ENCODE assay signal across 7 mouse cellular contexts in the genomic region with DNA sequence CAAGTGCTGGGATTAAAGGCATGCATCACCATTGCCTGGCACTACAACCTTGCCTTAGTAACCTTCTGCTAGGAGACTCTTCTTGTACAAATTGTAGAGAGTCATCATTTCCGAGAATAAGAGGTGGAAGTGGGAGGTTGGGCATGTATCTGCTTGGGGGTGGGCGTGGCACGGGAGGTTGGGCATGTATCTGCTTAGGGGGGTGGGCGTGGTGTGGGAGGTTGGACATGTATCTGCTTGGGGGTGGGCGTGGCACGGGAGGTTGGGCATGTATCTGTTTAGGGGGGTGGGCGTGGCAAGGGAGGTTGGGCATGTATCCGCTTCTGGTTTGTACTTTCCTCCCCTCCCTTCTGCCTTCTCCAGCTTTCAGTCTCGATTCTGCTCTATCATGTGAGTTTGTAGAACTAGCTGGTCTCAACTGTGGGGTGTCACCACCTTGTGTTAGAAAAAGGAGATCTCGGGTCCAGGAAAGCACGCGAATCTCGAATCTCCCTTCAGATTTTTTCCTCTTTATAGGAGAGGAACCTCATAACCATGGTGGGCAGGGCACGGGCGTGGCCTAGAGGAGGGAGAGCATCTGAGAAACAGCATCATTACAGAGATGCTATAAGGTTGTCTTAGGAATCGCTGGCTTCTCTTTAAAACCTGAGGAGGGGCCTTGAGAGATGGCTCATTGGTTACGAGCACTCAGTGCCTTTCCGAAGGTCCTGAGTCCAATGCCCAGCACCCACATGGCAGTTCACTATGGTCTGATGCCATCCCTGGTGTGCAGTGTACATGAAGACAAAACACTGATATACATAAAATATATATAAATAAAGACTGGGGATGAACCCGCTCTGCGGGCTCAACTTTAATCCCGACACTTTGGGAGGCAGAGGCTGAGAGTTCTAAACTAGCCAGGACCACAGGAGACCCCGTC. TPM values are rescaled to one million over a fixed set of nuclear protein-coding genes. Genes with fewer than 3 reads are reported as not detected.
DNase-seq lines count a peak whose midpoint lies in the region; ATAC-seq and TF ChIP-seq lines count a peak whose summit lies in the region.

No protein-coding gene starts in this region.

- H3K79me2 ChIP-seq in heart, adult 2 months (replicated peaks; ENCODE audit: control insufficient read depth, insufficient read depth, low read length), result no peaks in the 10 kb centered on the region
- H3K79me2 ChIP-seq in myocyte (ENCODE audit: control insufficient read depth, insufficient read depth), result no peaks in the 10 kb centered on the region

- intact Hi-C loops in heart, adult 2 months (cut with DNase I), result no loop called here

- peak; percentile 76 for ATAC-seq in liver, embryonic 13.5 days (ENCODE audit: low read depth)
- ATAC-seq in stomach, embryonic 14.5 days (ENCODE audit: insufficient number of reproducible peaks, insufficient read depth, low FRiP score, low read depth), result peak; percentile 76; the same call in 1 of the 2 replicates

- 3% methylated on average over 22 of the region's 22 CpGs for WGBS in heart, adult 2 months
- WGBS in liver, embryonic 13.5 days (ENCODE audit: insufficient replicate concordance), result 2% methylated on average over 22 of the region's 22 CpGs
- 2% methylated on average over 22 of the region's 22 CpGs for WGBS in stomach, embryonic 14.5 days

- peaks cover 8% of the 10 kb centered on the region for H3K4me1 ChIP-seq in heart, adult 2 months (ENCODE audit: control insufficient read depth, insufficient read depth, low read length)
- H3K4me1 ChIP-seq in liver, embryonic 13.5 days (replicated peaks), result peaks cover 42% of the 10 kb centered on the region
- peaks cover 3% of the 10 kb centered on the region; the same call in 1 of the 2 replicates for H3K4me1 ChIP-seq in stomach, embryonic 14.5 days (ENCODE audit: control insufficient read depth, insufficient read depth, low read length)

- peak overlapping the region; percentile 53 for H3K27ac ChIP-seq in heart, adult 2 months
- peak overlapping the region; percentile 40 for H3K27ac ChIP-seq in liver, embryonic 13.5 days
- H3K27ac ChIP-seq in stomach, embryonic 14.5 days (ENCODE audit: low read length), result peak overlapping the region; percentile 69; the same call in 1 of the 2 replicates

- H3K4me2 ChIP-seq in liver, embryonic 13.5 days, result peak overlapping the region; percentile 70
- H3K4me2 ChIP-seq in myocyte (ENCODE audit: low read depth), result peak overlapping the region; percentile 94
- H3K4me2 ChIP-seq in stomach, embryonic 14.5 days (replicated peaks; ENCODE audit: low read depth, low read length), result peak overlapping the region; percentile 52

- H3K36me3 ChIP-seq in heart, adult 2 months (ENCODE audit: control insufficient read depth, insufficient read depth, low read length), result no peaks in the 10 kb centered on the region
- no peaks in the 10 kb centered on the region for H3K36me3 ChIP-seq in liver, embryonic 13.5 days
- H3K36me3 ChIP-seq in myocyte (ENCODE audit: control insufficient read depth, insufficient read depth), result no peaks in the 10 kb centered on the region
- H3K36me3 ChIP-seq in stomach, embryonic 14.5 days (ENCODE audit: control insufficient read depth, insufficient read depth, low read length), result no peaks in the 10 kb centered on the region

- TF ChIP-seq POLR2A in heart, adult 2 months (IDR thresholded peaks at IDR 0.05; ENCODE audit: insufficient read depth, low read depth, low read length), result 0 out of 2 replicates have a peak, but pooled peaks have one; percentile 48
- TF ChIP-seq POLR2A in myocyte (IDR thresholded peaks at IDR 0.05; ENCODE audit: insufficient read length, low read depth), result peak; percentile 47

- H3K27me3 ChIP-seq in heart, adult 2 months (ENCODE audit: control insufficient read depth, insufficient read depth, low read length), result no peaks in the 10 kb centered on the region
- H3K27me3 ChIP-seq in liver, embryonic 13.5 days, result peaks cover 7% of the 10 kb centered on the region; the same call in 1 of the 2 replicates
- no peaks in the 10 kb centered on the region for H3K27me3 ChIP-seq in myocyte (ENCODE audit: control insufficient read depth, insufficient read depth, insufficient read length)
- no peaks in the 10 kb centered on the region for H3K27me3 ChIP-seq in stomach, embryonic 14.5 days (ENCODE audit: control insufficient read depth, insufficient read depth, low read length)

- no peaks in the 10 kb centered on the region for H3K9me3 ChIP-seq in liver, embryonic 13.5 days (replicated peaks)
- no peaks in the 10 kb centered on the region for H3K9me3 ChIP-seq in stomach, embryonic 14.5 days (ENCODE audit: control insufficient read depth, low read depth, low read length)

- TF ChIP-seq CTCF in heart, adult 2 months (IDR thresholded peaks at IDR 0.05), result no peak; the same call in 1 of the 2 replicates

- no peak for TF ChIP-seq EP300 in heart, adult 2 months (IDR thresholded peaks at IDR 0.05; ENCODE audit: insufficient read depth, low read depth, low read length)

- peak overlapping the region; percentile 34 for H3K4me3 ChIP-seq in heart, adult 2 months
- peak overlapping the region; percentile 49 for H3K4me3 ChIP-seq in liver, embryonic 13.5 days (replicated peaks)
- peak overlapping the region; percentile 31 for H3K4me3 ChIP-seq in myocyte
- peak overlapping the region; percentile 22 for H3K4me3 ChIP-seq in stomach, embryonic 14.5 days (ENCODE audit: low read depth, low read length)

- H3K9ac ChIP-seq in heart, adult 2 months (ENCODE audit: low read depth, low read length), result no peak overlapping the region; the same call in 1 of the 2 replicates
- H3K9ac ChIP-seq in liver, embryonic 13.5 days, result peak overlapping the region; percentile 34
- no peak overlapping the region for H3K9ac ChIP-seq in stomach, embryonic 14.5 days (replicated peaks; ENCODE audit: low read depth, low read length)

- no peak overlapping the region for H3ac ChIP-seq in myocyte (ENCODE audit: control insufficient read depth, insufficient read length)

- DNase-seq in ZHBTc4 (ENCODE audit: low read depth, low spot score), result peak; percentile 91
- peak; percentile 61 for DNase-seq in embryo, embryonic 11.5 days (ENCODE audit: low read depth, low spot score)
- DNase-seq in heart, adult 2 months, result peak; percentile 48 to 77
- peak; percentile 66 for DNase-seq in kidney, adult 18-20 months
- DNase-seq in liver, embryonic 13.5 days, result peak; percentile 66

TF ChIP-seq in myocyte, 11 proteins besides CTCF, POLR2A, EP300 and RAD21:
- no peak for TF ChIP-seq REST (IDR thresholded peaks at IDR 0.05; ENCODE audit: insufficient read depth, insufficient read length)
- no peak for TF ChIP-seq USF1 (IDR thresholded peaks at IDR 0.05; ENCODE audit: low read depth)
- no peak for TF ChIP-seq SRF (IDR thresholded peaks at IDR 0.05; ENCODE audit: control insufficient read depth, insufficient read length, low read depth)

RNA-seq across cellular contexts. Expression of gene D17Wsu92e, which starts 5.8 kb away (rescaled TPM):
- 100 to 1,000 TPM; 136 to 151 TPM for total RNA-seq in heart, adult 2 months (2021)
- polyA plus RNA-seq in heart, adult 2 months (2012; rRNA removed), result 112 and 163 TPM in 2 replicates
- polyA plus RNA-seq in liver, embryonic 13.5 days (2015; fragmentation: Nextera tagmentation; extraction: Ambion mirVana), result 13.2 and 13.3 TPM in 2 replicates
- polyA plus RNA-seq in myocyte (2012; fragmentation: generic; extraction: Trizol), result 79.4 TPM
- 21.6 and 22.3 TPM in 2 replicates for polyA plus RNA-seq in stomach, embryonic 14.5 days (2014; fragmentation: Nextera tagmentation; extraction: Ambion mirVana)

RNA-seq across cellular contexts. Expression of gene Snrpc, which starts 11.7 kb away (rescaled TPM):
- 10 to 100 TPM; 44.5 to 55.2 TPM for total RNA-seq in heart, adult 2 months (2021)
- 43.4 and 52.4 TPM in 2 replicates for polyA plus RNA-seq in heart, adult 2 months (2012; rRNA removed)
- polyA plus RNA-seq in liver, embryonic 13.5 days (2015; fragmentation: Nextera tagmentation; extraction: Ambion mirVana), result 182 and 183 TPM in 2 replicates
- polyA plus RNA-seq in myocyte (2012; fragmentation: generic; extraction: Trizol), result 251 TPM
- polyA plus RNA-seq in stomach, embryonic 14.5 days (2014; fragmentation: Nextera tagmentation; extraction: Ambion mirVana), result 309 and 325 TPM in 2 replicates

RNA-seq across cellular contexts. Expression of gene Uhrf1bp1, which starts 30.0 kb away (rescaled TPM):
- total RNA-seq in heart, adult 2 months (2021), result 10 to 100 TPM; 14.7 to 19.4 TPM
- 5.3 and 10.1 TPM in 2 replicates for polyA plus RNA-seq in heart, adult 2 months (2012; rRNA removed)
- polyA plus RNA-seq in liver, embryonic 13.5 days (2015; fragmentation: Nextera tagmentation; extraction: Ambion mirVana), result 2.0 and 3.5 TPM in 2 replicates
- polyA plus RNA-seq in myocyte (2012; fragmentation: generic; extraction: Trizol), result 16.4 TPM
- 6.4 and 7.5 TPM in 2 replicates for polyA plus RNA-seq in stomach, embryonic 14.5 days (2014; fragmentation: Nextera tagmentation; extraction: Ambion mirVana)

Comparison
In these comparisons a context has a peak if more than half of its experiments do, and no peak if none do; other contexts are left out.
1. Peak in every context shown above with its lines: DNase-seq, ATAC-seq, H3K4me3 ChIP-seq and H3K27ac ChIP-seq.